31 mouse cellular contexts compared by ENCODE assay signal in the genomic region with DNA sequence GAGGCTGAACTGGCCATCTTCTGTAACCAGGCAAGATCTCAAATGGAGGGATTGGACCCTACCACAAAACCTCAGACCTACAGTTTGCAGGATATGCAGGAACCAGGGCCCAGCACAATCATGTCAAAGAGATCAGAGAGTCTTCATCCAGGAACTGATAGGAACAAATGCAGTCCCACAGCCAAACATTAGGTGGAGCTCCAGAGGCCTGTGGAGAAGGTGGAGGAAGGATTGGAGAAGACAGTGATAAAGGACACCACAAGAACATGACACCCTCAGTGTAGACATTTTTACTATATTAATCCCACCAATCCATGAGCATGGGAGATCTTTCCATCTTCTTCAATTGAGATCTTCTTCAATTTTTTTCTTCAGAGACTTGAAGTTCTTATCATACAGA. TPM values are rescaled to one million over a fixed set of nuclear protein-coding genes. Genes with fewer than 3 reads are reported as not detected.
A peak's percentile ranks its signal among the peaks of the same experiment; 100 is the strongest.
DNase-seq lines count a peak whose midpoint lies in the region; ATAC-seq and TF ChIP-seq lines count a peak whose summit lies in the region.
"Not testable (repeated sequence)": the region's sequence is repeated elsewhere in the genome, so short reads cannot be mapped to it uniquely, and the experiment has no call there.
"Had no signal": no experiment of that assay in that cellular context is flagged by ENCODE, and none has a peak within 500 bp of the region (broad histone marks: within the 10 kb centered on the region; RNA-seq: fewer than 3 reads in every experiment).

No protein-coding gene starts in this region.

- H3K27ac ChIP-seq in intestine, postnatal 0 days (ENCODE audit: low read depth, low read length); left cerebral cortex, adult 2 months: not testable (repeated sequence)

- not testable (repeated sequence) for H3K4me2 ChIP-seq in intestine, postnatal 0 days (replicated peaks; ENCODE audit: low read depth)

- intact Hi-C loops in left cerebral cortex, adult 2 months (cut with DNase I), result not testable (repeated sequence)

- peak; percentile 56 for TF ChIP-seq CTCF in intestine, postnatal 0 days (IDR thresholded peaks at IDR 0.05; ENCODE audit: low read depth)
- peak; percentile 9 for TF ChIP-seq CTCF in left cerebral cortex, adult 2 months (IDR thresholded peaks at IDR 0.05)

- H3K27me3 ChIP-seq in intestine, postnatal 0 days (replicated peaks; ENCODE audit: control insufficient read depth, insufficient read depth, low read length), result not testable (repeated sequence)

- not testable (repeated sequence) for H3K4me3 ChIP-seq in intestine, postnatal 0 days (ENCODE audit: low read depth, low read length); left cerebral cortex, adult 2 months

- not testable (repeated sequence) for H3K4me1 ChIP-seq in intestine, postnatal 0 days (replicated peaks; ENCODE audit: control insufficient read depth, insufficient read depth, low read length)

- peak; percentile 33 for DNase-seq in adrenal gland, postnatal 25 days
- DNase-seq in gastrocnemius, postnatal 10 days, result peak; percentile 17
- peak; percentile 16 to 68 for DNase-seq in kidney, postnatal 36 days
- peak in 1 of 2 experiments; percentile 36 for DNase-seq in left cerebral cortex, adult 2 months (ENCODE audit: extremely low spot score in 1 of 2, low spot score in 2 of 2)
- peak; percentile 1 for DNase-seq in lung, postnatal 36 days
- DNase-seq in thymus, postnatal 4 days, result peak; percentile 10

- ATAC-seq in intestine, postnatal 0 days, result not testable (repeated sequence)

- not testable (repeated sequence) for H3K9ac ChIP-seq in intestine, postnatal 0 days (ENCODE audit: low read depth, low read length)

- H3K9me3 ChIP-seq in intestine, postnatal 0 days (ENCODE audit: control insufficient read depth), result not testable (repeated sequence)

- not testable (repeated sequence) for H3K36me3 ChIP-seq in intestine, postnatal 0 days (ENCODE audit: control insufficient read depth, insufficient read depth)

RNA-seq across cellular contexts. Expression of gene Gm21190, which starts 6.6 kb away (rescaled TPM):
- not detected in 2 replicates for total RNA-seq in adrenal gland, postnatal 25 days (2021)
- not detected for total RNA-seq in gastrocnemius, postnatal 10 days (2021)
- not detected in 2 replicates for polyA plus RNA-seq in intestine, postnatal 0 days (2015; fragmentation: Nextera tagmentation; extraction: Ambion mirVana)
- total RNA-seq in left cerebral cortex, adult 2 months (2021), result not detected
- total RNA-seq: adrenal gland, adult 8-10 months; forebrain, postnatal 0 days; gastrocnemius, postnatal 25 days; hematopoietic stem cell, adult 5-6 weeks; layer of hippocampus, adult 8-10 months; layer of hippocampus, postnatal 25 days; left cerebral cortex, postnatal 10 days had no signal
- polyA plus RNA-seq: brain, embryonic 14.5 days; embryonic facial prominence, embryonic 10.5 days; forebrain, embryonic 12.5 days; forebrain, postnatal 0 days; heart, embryonic 11.5 days; heart, embryonic 16.5 days; hindbrain, embryonic 14.5 days; kidney, embryonic 16.5 days; limb, embryonic 10.5 days; limb, embryonic 15.5 days; liver, embryonic 13.5 days; lung, embryonic 14.5 days; midbrain, embryonic 12.5 days; neural tube, embryonic 13.5 days; small intestine, adult 2 months; stomach, embryonic 14.5 days; urinary bladder, adult 2 months had no signal

RNA-seq across cellular contexts. Expression of gene Gm21149, which starts 46.1 kb away (rescaled TPM):
- not detected in 2 replicates for total RNA-seq in adrenal gland, postnatal 25 days (2021)
- not detected for total RNA-seq in gastrocnemius, postnatal 10 days (2021)
- not detected in 2 replicates for polyA plus RNA-seq in intestine, postnatal 0 days (2015; fragmentation: Nextera tagmentation; extraction: Ambion mirVana)
- not detected for total RNA-seq in left cerebral cortex, adult 2 months (2021)
- total RNA-seq: adrenal gland, adult 8-10 months; forebrain, postnatal 0 days; gastrocnemius, postnatal 25 days; hematopoietic stem cell, adult 5-6 weeks; layer of hippocampus, adult 8-10 months; layer of hippocampus, postnatal 25 days; left cerebral cortex, postnatal 10 days had no signal
- polyA plus RNA-seq: brain, embryonic 14.5 days; embryonic facial prominence, embryonic 10.5 days; forebrain, embryonic 12.5 days; forebrain, postnatal 0 days; heart, embryonic 11.5 days; hindbrain, embryonic 14.5 days; kidney, embryonic 16.5 days; limb, embryonic 10.5 days; liver, embryonic 13.5 days; lung, embryonic 14.5 days; midbrain, embryonic 12.5 days; neural tube, embryonic 13.5 days; small intestine, adult 2 months; stomach, embryonic 14.5 days had no signal

RNA-seq across cellular contexts. Expression of gene Gm21083, which starts 54.7 kb away (rescaled TPM):
- total RNA-seq in adrenal gland, postnatal 25 days (2021), result not detected in 2 replicates
- not detected for total RNA-seq in gastrocnemius, postnatal 10 days (2021)
- polyA plus RNA-seq in intestine, postnatal 0 days (2015; fragmentation: Nextera tagmentation; extraction: Ambion mirVana), result not detected in 2 replicates
- total RNA-seq in left cerebral cortex, adult 2 months (2021), result not detected
- total RNA-seq: adrenal gland, adult 8-10 months; forebrain, postnatal 0 days; gastrocnemius, postnatal 25 days; hematopoietic stem cell, adult 5-6 weeks; layer of hippocampus, adult 8-10 months; layer of hippocampus, postnatal 25 days; left cerebral cortex, postnatal 10 days had no signal
- polyA plus RNA-seq: brain, embryonic 14.5 days; embryonic facial prominence, embryonic 10.5 days; embryonic facial prominence, embryonic 15.5 days; forebrain, embryonic 12.5 days; forebrain, postnatal 0 days; heart, embryonic 16.5 days; hindbrain, embryonic 14.5 days; kidney, embryonic 16.5 days; limb, embryonic 10.5 days; liver, embryonic 13.5 days; lung, embryonic 14.5 days; midbrain, embryonic 12.5 days; neural tube, embryonic 13.5 days; small intestine, adult 2 months; stomach, embryonic 14.5 days had no signal
